Mouse (Mus musculus): ENCODE results near the gene Pla2g2c. TPM values are rescaled to one million over a fixed set of nuclear protein-coding genes. Genes with fewer than 3 reads are reported as not detected.

Gene Pla2g2c
- polyA plus RNA-seq, 2 experiments = 0.01 TPM; not detected in 1

DNA sequence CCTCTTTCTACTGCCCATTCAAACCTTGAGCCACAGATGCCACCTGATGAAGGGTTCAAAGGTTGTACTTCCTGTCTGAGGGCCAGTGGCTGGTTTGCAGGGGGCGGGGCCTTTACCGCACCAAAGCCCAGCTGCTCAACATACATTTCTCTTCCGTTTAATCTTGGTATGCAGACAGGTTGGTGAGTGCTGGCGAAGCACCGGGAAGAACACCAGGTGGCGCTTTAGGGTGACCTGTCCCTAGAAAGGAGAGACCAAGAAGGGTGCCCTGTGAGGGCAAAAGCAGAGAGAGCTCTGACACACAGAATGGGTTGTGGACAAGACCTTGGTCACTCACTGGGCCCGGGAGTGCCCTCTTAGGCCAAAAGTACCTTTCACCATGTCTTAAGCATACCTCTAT lies 16.0 kb upstream of the Pla2g2c start:
- Histone ChIP-seq H3K27ac (no peak overlapping the region), H3K4me1 (replicated peaks; ENCODE audit: control insufficient read depth in 2 of 2, insufficient read depth in 2 of 2, low read length in 1 of 2) (no peaks in the 10 kb centered on the region), H3K4me2 (ENCODE audit: low read depth) (no peak overlapping the region), H3K36me3 (replicated peaks; ENCODE audit: control insufficient read depth, insufficient read depth, low read depth) (no peaks in the 10 kb centered on the region), H3K27me3 (ENCODE audit: control insufficient read depth, insufficient read depth, low read length) (no peaks in the 10 kb centered on the region), H3K4me3 (ENCODE audit: insufficient read depth in 1 of 2, low read depth in 2 of 2, low read length in 2 of 2) (no peak overlapping the region), H3K9me3 (ENCODE audit: control insufficient read depth, low read length) (no peaks in the 10 kb centered on the region), H3K9ac (replicated peaks) (no peak overlapping the region)
- ATAC-seq (ENCODE audit: insufficient read depth) (no peak), DNase-seq (ENCODE audit: low read depth in 3 of 3, low spot score in 3 of 3) (no peak)
- peak; percentile 44 for TF ChIP-seq CTCF (IDR thresholded peaks at IDR 0.05; ENCODE audit: low read depth)
- TF ChIP-seq EP300 (IDR thresholded peaks at IDR 0.05; ENCODE audit: low read depth) = no peak
- 6% methylated on average over 7 of the region's 7 CpGs for WGBS (ENCODE audit: insufficient replicate concordance)

GRCm38 (mm10) chr4:138709246-138709645 lies 15.3 kb upstream of the Pla2g2c start:
- Histone ChIP-seq H3K4me3 (ENCODE audit: insufficient read depth in 1 of 2, low read depth in 2 of 2, low read length in 2 of 2) (no peak overlapping the region), H3K4me2 (ENCODE audit: low read depth) (no peak overlapping the region), H3K4me1 (replicated peaks; ENCODE audit: control insufficient read depth in 2 of 2, insufficient read depth in 2 of 2, low read length in 1 of 2) (no peaks in the 10 kb centered on the region), H3K36me3 (replicated peaks; ENCODE audit: control insufficient read depth, insufficient read depth, low read depth) (no peaks in the 10 kb centered on the region), H3K27me3 (ENCODE audit: control insufficient read depth, insufficient read depth, low read length) (no peaks in the 10 kb centered on the region), H3K9me3 (ENCODE audit: control insufficient read depth, low read length) (no peaks in the 10 kb centered on the region), H3K27ac (no peak overlapping the region), H3K9ac (replicated peaks) (no peak overlapping the region)
- ATAC-seq (ENCODE audit: insufficient read depth) (no peak), DNase-seq (ENCODE audit: low read depth in 3 of 3, low spot score in 3 of 3) (no peak)
- WGBS (ENCODE audit: insufficient replicate concordance) = 68% methylated on average over 11 of the region's 11 CpGs
- no peak for TF ChIP-seq CTCF (IDR thresholded peaks at IDR 0.05; ENCODE audit: low read depth)
- TF ChIP-seq EP300 (IDR thresholded peaks at IDR 0.05; ENCODE audit: low read depth) = no peak

DNA sequence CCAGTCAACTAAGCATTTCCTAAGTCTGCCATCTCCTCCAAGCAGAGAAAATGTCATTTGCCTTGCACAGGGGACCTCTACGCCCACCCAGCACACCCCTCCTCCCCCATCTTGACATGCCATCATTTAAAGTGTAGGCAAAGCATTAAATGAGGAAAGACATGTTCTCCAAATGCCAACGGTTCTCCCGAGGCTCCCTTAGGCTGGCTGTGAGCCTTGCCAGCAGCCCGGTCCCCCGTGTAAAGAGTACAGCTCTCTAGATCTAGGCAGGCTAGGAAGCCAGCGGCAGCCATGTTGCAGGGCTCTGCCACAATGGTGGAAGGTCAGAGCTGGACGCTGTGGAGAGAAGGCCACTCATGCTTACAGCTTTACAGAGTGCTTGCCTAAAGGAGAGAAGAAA lies 14.6 kb upstream of the Pla2g2c start:
- Histone ChIP-seq H3K9ac (replicated peaks) (no peak overlapping the region), H3K4me3 (ENCODE audit: insufficient read depth in 1 of 2, low read depth in 2 of 2, low read length in 2 of 2) (no peak overlapping the region), H3K9me3 (ENCODE audit: control insufficient read depth, low read length) (no peaks in the 10 kb centered on the region), H3K27ac (no peak overlapping the region), H3K4me2 (ENCODE audit: low read depth) (no peak overlapping the region), H3K27me3 (ENCODE audit: control insufficient read depth, insufficient read depth, low read length) (no peaks in the 10 kb centered on the region), H3K4me1 (replicated peaks; ENCODE audit: control insufficient read depth in 2 of 2, insufficient read depth in 2 of 2, low read length in 1 of 2) (no peaks in the 10 kb centered on the region), H3K36me3 (replicated peaks; ENCODE audit: control insufficient read depth, insufficient read depth, low read depth) (no peaks in the 10 kb centered on the region)
- TF ChIP-seq CTCF (IDR thresholded peaks at IDR 0.05; ENCODE audit: low read depth) (no peak), EP300 (IDR thresholded peaks at IDR 0.05; ENCODE audit: low read depth) (no peak)
- no peak for ATAC-seq (ENCODE audit: insufficient read depth)
- DNase-seq (ENCODE audit: low read depth in 3 of 3, low spot score in 3 of 3) = no peak
- 56% methylated on average over 7 of the region's 7 CpGs for WGBS (ENCODE audit: insufficient replicate concordance)

GRCm38 (mm10) chr4:138710633-138711032 lies 14.0 kb upstream of the Pla2g2c start:
- no peak overlapping the region for H3K27ac ChIP-seq
- no peak for TF ChIP-seq EP300 (IDR thresholded peaks at IDR 0.05; ENCODE audit: low read depth)
- TF ChIP-seq CTCF (IDR thresholded peaks at IDR 0.05; ENCODE audit: low read depth) = no peak
- no peaks in the 10 kb centered on the region for H3K36me3 ChIP-seq (replicated peaks; ENCODE audit: control insufficient read depth, insufficient read depth, low read depth)
- H3K27me3 ChIP-seq (ENCODE audit: control insufficient read depth, insufficient read depth, low read length) = no peaks in the 10 kb centered on the region
- H3K4me3 ChIP-seq (ENCODE audit: insufficient read depth in 1 of 2, low read depth in 2 of 2, low read length in 2 of 2) = no peak overlapping the region
- DNase-seq (ENCODE audit: low read depth in 3 of 3, low spot score in 3 of 3) (no peak), ATAC-seq (ENCODE audit: insufficient read depth) (no peak)
- no peak overlapping the region for H3K4me2 ChIP-seq (ENCODE audit: low read depth)
- no peak overlapping the region for H3K9ac ChIP-seq (replicated peaks)
- H3K4me1 ChIP-seq (replicated peaks; ENCODE audit: control insufficient read depth in 2 of 2, insufficient read depth in 2 of 2, low read length in 1 of 2) = no peaks in the 10 kb centered on the region
- 70% methylated on average over 11 of the region's 11 CpGs for WGBS (ENCODE audit: insufficient replicate concordance)
- no peaks in the 10 kb centered on the region for H3K9me3 ChIP-seq (ENCODE audit: control insufficient read depth, low read length)

- H3K27ac ChIP-seq = no peak overlapping the region
- no peak for DNase-seq (ENCODE audit: low read depth in 3 of 3, low spot score in 3 of 3)
- TF ChIP-seq CTCF (IDR thresholded peaks at IDR 0.05; ENCODE audit: low read depth) (no peak), EP300 (IDR thresholded peaks at IDR 0.05; ENCODE audit: low read depth) (no peak)
- H3K9me3 ChIP-seq (ENCODE audit: control insufficient read depth, low read length) = no peaks in the 10 kb centered on the region
- H3K36me3 ChIP-seq (replicated peaks; ENCODE audit: control insufficient read depth, insufficient read depth, low read depth) = no peaks in the 10 kb centered on the region
- no peaks in the 10 kb centered on the region for H3K27me3 ChIP-seq (ENCODE audit: control insufficient read depth, insufficient read depth, low read length)
- no peak overlapping the region for H3K4me3 ChIP-seq (ENCODE audit: insufficient read depth in 1 of 2, low read depth in 2 of 2, low read length in 2 of 2)
- H3K4me2 ChIP-seq (ENCODE audit: low read depth) = no peak overlapping the region
- 50% methylated on average over 17 of the region's 17 CpGs for WGBS (ENCODE audit: insufficient replicate concordance)
- no peak for ATAC-seq (ENCODE audit: insufficient read depth)
- no peak overlapping the region for H3K9ac ChIP-seq (replicated peaks)
- H3K4me1 ChIP-seq (replicated peaks; ENCODE audit: control insufficient read depth in 2 of 2, insufficient read depth in 2 of 2, low read length in 1 of 2) = no peaks in the 10 kb centered on the region
Measured at GRCm38 (mm10) chr4:138711051-138711820, 13.4 kb upstream of the Pla2g2c start.
